Mouse (Mus musculus): ENCODE measurements around the gene Matn4. TPM values are rescaled to one million over a fixed set of nuclear protein-coding genes. Genes with fewer than 3 reads are reported as not detected.

The Matn4 gene
- total and polyA plus RNA-seq, 2 experiments from 2014 or later, result 1.1 to 1.7 TPM

- ATAC-seq (ENCODE audit: insufficient read depth, low read depth), result no peak
- no peak for DNase-seq (ENCODE audit: low spot score)
- Histone ChIP-seq H3K27me3 (ENCODE audit: control insufficient read depth, insufficient read depth, low read length) (peaks cover 12% of the 10 kb centered on the region), H3K9me3 (replicated peaks; ENCODE audit: control insufficient read depth, low read length) (no peaks in the 10 kb centered on the region), H3K36me3 (replicated peaks; ENCODE audit: control insufficient read depth, insufficient read depth, low read length) (no peaks in the 10 kb centered on the region), H3K4me1 (ENCODE audit: control insufficient read depth, insufficient read depth) (peaks cover 42% of the 10 kb centered on the region), H3K4me3 (ENCODE audit: low read depth, low read length) (no peak overlapping the region), H3K4me2 (ENCODE audit: low read depth, low read length) (no peak overlapping the region), H3K9ac (replicated peaks; ENCODE audit: low read depth, low read length) (no peak overlapping the region; the same call in 1 of the 2 replicates), H3K27ac (ENCODE audit: low read depth) (peak overlapping the region; percentile 26; the same call in 1 of the 2 replicates)
- WGBS, result 39% methylated on average over 8 of the region's 8 CpGs
- TF ChIP-seq CTCF (IDR thresholded peaks at IDR 0.05; ENCODE audit: low read depth), result no peak
- no peak for TF ChIP-seq EP300 (IDR thresholded peaks at IDR 0.05; ENCODE audit: low read depth)
Observed at GRCm38 (mm10) chr2:164436215-164436913, 31.4 kb upstream of the Matn4 start.

DNA sequence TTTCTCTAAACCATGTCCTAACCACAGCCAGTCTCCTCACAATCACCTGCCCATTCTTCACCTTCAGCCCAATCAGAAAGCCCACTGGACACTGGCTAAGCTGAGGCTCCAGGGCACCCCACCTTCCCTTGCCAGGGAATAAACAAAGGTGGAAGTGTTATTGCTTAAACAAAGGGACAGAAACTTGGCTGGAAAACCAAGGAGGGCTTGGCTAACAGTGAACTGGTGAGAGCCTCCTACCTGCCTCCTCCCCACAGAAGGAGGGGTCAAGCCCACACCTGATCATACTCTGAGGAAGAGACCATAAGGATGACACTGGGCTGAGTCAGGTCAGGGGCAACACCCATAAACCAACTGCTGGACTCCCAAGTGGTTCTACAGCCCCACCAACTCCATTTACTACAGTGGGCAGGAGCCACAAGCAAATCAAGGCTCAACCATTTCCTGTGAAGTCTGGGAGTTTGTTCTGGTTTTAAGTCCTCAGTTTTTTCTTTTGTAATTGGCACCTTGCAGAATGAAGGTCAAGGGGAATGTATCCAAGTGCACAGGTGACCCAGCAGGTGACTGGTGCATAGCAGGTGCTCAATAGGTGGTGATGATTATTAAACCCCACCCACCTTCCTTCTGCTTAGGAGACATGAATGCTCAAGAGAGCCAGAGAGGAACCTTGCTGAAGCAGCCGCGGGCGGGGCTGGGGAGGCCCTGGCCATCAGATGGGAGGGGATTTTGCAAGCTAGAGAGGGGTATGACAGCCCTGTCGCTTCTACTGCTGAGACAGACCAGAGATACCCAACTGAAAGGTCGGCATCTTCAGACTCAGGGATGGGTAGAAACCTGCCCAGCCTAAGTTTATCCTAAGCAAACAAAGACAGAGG is 30.5 kb upstream of the Matn4 start:
- no peak overlapping the region for H3K27ac ChIP-seq (ENCODE audit: low read depth)
- peaks cover 42% of the 10 kb centered on the region for H3K4me1 ChIP-seq (ENCODE audit: control insufficient read depth, insufficient read depth)
- no peak overlapping the region for H3K4me2 ChIP-seq (ENCODE audit: low read depth, low read length)
- no peak overlapping the region for H3K4me3 ChIP-seq (ENCODE audit: low read depth, low read length)
- TF ChIP-seq EP300 (IDR thresholded peaks at IDR 0.05; ENCODE audit: low read depth) (no peak), CTCF (IDR thresholded peaks at IDR 0.05; ENCODE audit: low read depth) (no peak)
- H3K9me3 ChIP-seq (replicated peaks; ENCODE audit: control insufficient read depth, low read length), result no peaks in the 10 kb centered on the region
- ATAC-seq (ENCODE audit: insufficient read depth, low read depth), result no peak
- H3K27me3 ChIP-seq (ENCODE audit: control insufficient read depth, insufficient read depth, low read length), result peaks cover 6% of the 10 kb centered on the region; the same call in 1 of the 2 replicates
- WGBS, result 39% methylated on average over 5 of the region's 5 CpGs
- no peak for DNase-seq (ENCODE audit: low spot score)
- H3K9ac ChIP-seq (replicated peaks; ENCODE audit: low read depth, low read length), result no peak overlapping the region
- no peaks in the 10 kb centered on the region for H3K36me3 ChIP-seq (replicated peaks; ENCODE audit: control insufficient read depth, insufficient read depth, low read length)

GRCm38 (mm10) chr2:164434681-164435080 is 29.7 kb upstream of the Matn4 start:
- ATAC-seq (ENCODE audit: insufficient read depth, low read depth), result no peak
- Histone ChIP-seq H3K4me1 (ENCODE audit: control insufficient read depth, insufficient read depth) (peaks cover 42% of the 10 kb centered on the region), H3K4me3 (ENCODE audit: low read depth, low read length) (no peak overlapping the region), H3K9me3 (replicated peaks; ENCODE audit: control insufficient read depth, low read length) (no peaks in the 10 kb centered on the region), H3K9ac (replicated peaks; ENCODE audit: low read depth, low read length) (no peak overlapping the region), H3K4me2 (ENCODE audit: low read depth, low read length) (no peak overlapping the region), H3K27me3 (ENCODE audit: control insufficient read depth, insufficient read depth, low read length) (peaks cover 6% of the 10 kb centered on the region; the same call in 1 of the 2 replicates), H3K36me3 (replicated peaks; ENCODE audit: control insufficient read depth, insufficient read depth, low read length) (no peaks in the 10 kb centered on the region), H3K27ac (ENCODE audit: low read depth) (no peak overlapping the region)
- no peak for TF ChIP-seq EP300 (IDR thresholded peaks at IDR 0.05; ENCODE audit: low read depth)
- WGBS, result 75% methylated on average over 3 of the region's 3 CpGs
- no peak for DNase-seq (ENCODE audit: low spot score)

DNA sequence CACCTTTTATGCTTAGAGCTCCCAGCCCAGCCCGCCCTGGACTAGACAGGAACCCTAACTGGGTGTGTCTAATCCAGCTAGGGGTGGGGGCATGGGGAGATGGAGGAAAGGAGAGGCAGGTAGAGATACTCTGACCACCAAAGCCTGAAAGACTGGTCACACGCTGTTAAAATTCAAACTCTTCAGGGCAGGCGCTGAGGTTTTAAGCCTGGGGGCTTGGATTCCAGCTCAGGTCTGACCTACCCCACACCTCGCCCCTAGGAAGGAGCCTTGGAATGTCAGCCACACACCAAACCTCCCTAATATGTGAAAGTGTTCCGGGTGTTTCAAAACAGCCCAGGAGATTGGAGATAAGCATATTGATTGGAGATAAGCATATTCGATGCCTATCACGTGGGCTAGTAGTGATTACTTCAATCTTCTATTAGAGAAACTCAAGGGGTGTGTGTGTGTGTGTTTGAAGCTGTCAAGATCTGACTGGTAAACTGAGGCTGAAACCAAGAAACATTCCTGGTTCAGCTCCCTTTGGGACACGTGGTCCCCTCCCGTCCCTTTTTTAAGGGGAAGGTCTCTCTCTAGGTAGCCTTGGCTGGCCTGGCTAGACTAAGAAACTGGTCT is 28.4 kb upstream of the Matn4 start:
- TF ChIP-seq EP300 (IDR thresholded peaks at IDR 0.05; ENCODE audit: low read depth) (no peak), CTCF (IDR thresholded peaks at IDR 0.05; ENCODE audit: low read depth) (no peak)

GRCm38 (mm10) chr2:164432541-164433191 is 27.7 kb upstream of the Matn4 start:
- Histone ChIP-seq H3K9ac (replicated peaks; ENCODE audit: low read depth, low read length) (no peak overlapping the region; the same call in 1 of the 2 replicates), H3K4me2 (ENCODE audit: low read depth, low read length) (peak overlapping the region; percentile 14; the same call in 1 of the 2 replicates), H3K4me3 (ENCODE audit: low read depth, low read length) (no peak overlapping the region), H3K36me3 (replicated peaks; ENCODE audit: control insufficient read depth, insufficient read depth, low read length) (peaks cover 18% of the 10 kb centered on the region), H3K27me3 (ENCODE audit: control insufficient read depth, insufficient read depth, low read length) (peaks cover 10% of the 10 kb centered on the region; the same call in 1 of the 2 replicates), H3K4me1 (ENCODE audit: control insufficient read depth, insufficient read depth) (peaks cover 29% of the 10 kb centered on the region), H3K9me3 (replicated peaks; ENCODE audit: control insufficient read depth, low read length) (no peaks in the 10 kb centered on the region), H3K27ac (ENCODE audit: low read depth) (peak overlapping the region; percentile 47)
- TF ChIP-seq EP300 (IDR thresholded peaks at IDR 0.05; ENCODE audit: low read depth), result no peak
- no peak for TF ChIP-seq CTCF (IDR thresholded peaks at IDR 0.05; ENCODE audit: low read depth)
- ATAC-seq (ENCODE audit: insufficient read depth, low read depth) (peak; percentile 59; the same call in 1 of the 2 replicates), DNase-seq (ENCODE audit: low spot score) (peak; percentile 52)
- 22% methylated on average over 22 of the region's 22 CpGs for WGBS

More for the DNA sequence above, 28.4 kb upstream of the Matn4 start:
- Histone ChIP-seq H3K9ac (replicated peaks; ENCODE audit: low read depth, low read length) (no peak overlapping the region), H3K4me3 (ENCODE audit: low read depth, low read length) (no peak overlapping the region), H3K27ac (ENCODE audit: low read depth) (peak overlapping the region; percentile 47; the same call in 1 of the 2 replicates), H3K36me3 (replicated peaks; ENCODE audit: control insufficient read depth, insufficient read depth, low read length) (peaks cover 11% of the 10 kb centered on the region), H3K9me3 (replicated peaks; ENCODE audit: control insufficient read depth, low read length) (no peaks in the 10 kb centered on the region), H3K4me1 (ENCODE audit: control insufficient read depth, insufficient read depth) (peaks cover 31% of the 10 kb centered on the region), H3K27me3 (ENCODE audit: control insufficient read depth, insufficient read depth, low read length) (peaks cover 10% of the 10 kb centered on the region; the same call in 1 of the 2 replicates), H3K4me2 (ENCODE audit: low read depth, low read length) (peak overlapping the region; percentile 14; the same call in 1 of the 2 replicates)
- 83% methylated on average over 9 of the region's 9 CpGs for WGBS
- ATAC-seq (ENCODE audit: insufficient read depth, low read depth) (no peak), DNase-seq (ENCODE audit: low spot score) (no peak)
